Mouse (Mus musculus): Measurements from ENCODE around the gene Mmp24.

Mmp24 gene

DNA sequence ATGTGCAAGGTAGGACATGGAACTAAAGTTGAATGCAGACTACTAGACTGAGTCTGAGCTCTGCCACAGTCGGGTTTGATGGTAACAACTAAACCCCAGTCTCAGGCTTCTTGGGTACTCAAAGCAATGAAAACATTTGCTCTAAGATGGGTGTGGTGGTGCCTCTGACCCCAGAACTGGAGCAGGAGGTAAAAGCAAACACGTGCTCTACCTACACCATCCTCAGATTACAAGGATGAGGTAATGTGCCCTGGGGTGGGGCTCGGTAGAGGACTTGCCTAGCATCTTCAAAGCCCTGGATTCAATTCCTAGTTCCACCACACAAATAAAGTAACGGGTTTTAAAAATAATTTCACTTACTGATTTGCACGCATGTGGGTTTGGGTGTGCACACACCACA is 77.4 kb downstream of the Mmp24 start:
- no peak for DNase-seq (ENCODE audit: low read depth, low spot score)

DNA sequence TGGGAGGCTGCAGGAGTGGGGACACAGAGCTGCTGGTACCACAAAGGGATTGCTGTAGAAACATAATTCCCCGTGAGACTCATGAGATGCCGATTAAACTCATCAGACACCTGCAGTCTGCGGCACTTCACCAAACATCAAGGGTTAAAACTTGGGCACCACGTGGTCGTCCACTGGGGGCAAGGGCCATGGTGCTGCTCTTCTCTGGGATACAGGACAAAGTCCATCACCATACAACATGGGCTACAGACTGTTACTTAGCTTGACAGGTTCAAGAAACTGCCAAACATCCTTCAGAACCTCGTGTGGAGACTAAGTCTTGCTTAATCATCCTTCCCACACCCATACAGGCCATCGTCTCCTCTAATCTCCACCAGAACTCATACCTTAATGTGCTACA is 85.0 kb downstream of the Mmp24 start:
- DNase-seq (ENCODE audit: low read depth, low spot score): no peak

DNA sequence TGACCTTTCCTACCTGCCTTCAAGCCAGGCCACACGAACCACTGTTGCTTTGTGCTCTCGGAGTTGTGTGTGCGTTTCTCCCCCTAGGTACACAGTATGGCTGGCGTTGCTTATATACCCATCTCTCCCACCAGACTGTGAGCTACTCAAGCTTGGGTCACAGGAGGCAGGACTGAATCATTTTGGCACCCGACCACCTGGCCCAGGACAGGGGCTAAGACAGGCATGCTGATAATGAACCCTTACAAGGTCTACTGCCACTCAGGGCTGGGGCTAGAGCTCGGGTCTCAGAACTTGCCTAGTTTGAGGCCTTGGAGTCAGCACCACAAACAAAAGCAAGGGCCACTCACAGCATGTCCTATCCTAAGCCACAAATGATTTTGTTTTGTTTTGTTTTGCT is 86.4 kb downstream of the Mmp24 start:
- DNase-seq (ENCODE audit: low read depth, low spot score): no peak

DNA sequence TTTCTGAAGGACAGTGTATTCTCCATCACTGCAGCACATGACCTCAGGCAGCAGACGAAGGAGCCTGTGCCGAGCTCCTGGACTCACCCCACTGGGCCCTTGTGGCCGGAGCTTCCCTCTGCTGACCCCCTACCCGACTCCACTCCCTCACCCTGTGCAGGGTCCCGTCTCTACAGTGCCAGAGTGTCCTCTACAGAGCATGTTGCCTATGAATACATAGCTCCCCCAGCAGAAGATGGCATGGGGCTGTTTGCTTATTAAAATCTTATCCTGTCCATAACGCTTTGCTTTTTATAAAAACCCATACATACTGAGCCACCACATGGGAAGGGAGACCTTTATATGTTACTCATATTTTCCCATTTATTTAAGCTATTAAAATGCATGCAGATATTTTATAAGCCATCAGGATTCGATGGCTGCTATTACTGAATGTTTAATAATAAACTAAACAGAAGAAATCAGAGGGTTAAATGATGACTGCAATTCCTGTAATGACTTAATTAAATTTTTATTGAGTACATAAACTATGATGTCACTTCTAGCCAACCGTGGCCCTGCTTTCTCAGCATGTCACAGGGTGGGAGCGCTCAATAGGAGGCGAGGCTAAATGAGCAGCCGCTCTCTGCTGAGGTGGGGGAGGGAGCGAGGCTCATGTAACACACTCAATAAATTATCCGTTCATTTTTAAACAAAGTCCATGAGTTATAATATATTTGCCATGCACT is 87.6 kb downstream of the Mmp24 start:
- no peak for DNase-seq (ENCODE audit: low read depth, low spot score)

DNA sequence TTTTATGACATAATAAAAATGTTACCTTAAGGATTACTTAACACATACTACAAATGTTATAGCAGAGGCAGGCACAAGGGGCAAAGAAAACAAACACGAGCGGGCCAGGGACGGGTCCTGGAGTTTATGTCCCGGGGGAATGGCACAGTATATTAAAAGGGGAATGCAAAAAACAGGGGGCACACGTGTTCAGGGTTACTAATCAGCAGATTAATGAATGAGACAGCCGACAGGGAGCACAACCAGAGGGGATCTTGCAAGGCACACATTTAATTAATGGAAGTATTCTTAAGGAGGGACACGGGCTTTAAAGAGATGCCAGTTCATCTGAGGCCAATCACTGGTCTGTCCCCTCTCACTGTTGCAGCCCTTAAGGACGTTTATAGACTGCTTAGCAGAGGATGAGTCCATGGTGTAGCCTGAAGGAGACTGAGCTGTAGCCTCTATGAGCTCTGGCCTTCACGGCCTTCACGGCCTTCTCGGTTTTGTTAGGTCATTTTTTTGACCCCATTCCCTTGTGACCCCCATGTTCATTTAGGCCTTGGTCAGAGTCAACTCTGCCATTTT is 88.2 kb downstream of the Mmp24 start:
- DNase-seq (ENCODE audit: low read depth, low spot score): no peak

All from skeletal muscle tissue, adult 2 months (tissue).